Mouse (Mus musculus) C2C12 (cell line): ENCODE data around the gene Ptgfrn.

Experiments used
- CTCF ChIP-seq: IDR thresholded peaks from one replicate; pipeline ENCODE4 v1.5.1; 2011; ENCODE audit not compliant: control insufficient read depth, insufficient read depth, insufficient read length
- FOSL1 ChIP-seq: IDR thresholded peaks from one replicate; pipeline ENCODE4 v1.8.0; 2011; ENCODE audit warnings: mild to moderate bottlenecking, low read length; ENCODE audit not compliant: poor library complexity, insufficient read depth, severe bottlenecking
- MAX ChIP-seq: IDR thresholded peaks from one replicate; pipeline ENCODE4 v1.6.1; 2011; ENCODE audit warnings: mild to moderate bottlenecking, control low read depth
- MYOD1 ChIP-seq: IDR thresholded peaks from one replicate; pipeline ENCODE4 v1.6.1; 2011; ENCODE audit warnings: low read depth; ENCODE audit not compliant: control insufficient read depth, insufficient read length
- USF1 ChIP-seq: IDR thresholded peaks from one replicate; pipeline ENCODE4 v1.6.1; 2011; ENCODE audit warnings: low read depth, mild to moderate bottlenecking, control low read depth, moderate library complexity

GRCm38 (mm10) chr3:101132981-101133380, 22.9 kb upstream of the Ptgfrn start:
- no peak for TF ChIP-seq CTCF
- TF ChIP-seq MYOD1: no peak
- no peak for TF ChIP-seq FOSL1
- TF ChIP-seq USF1: no peak
- no peak for TF ChIP-seq MAX
